Mouse (Mus musculus) kidney, postnatal 10 days (tissue): ENCODE measurements at regions not wholly inside any gene's neighbourhood (a gene's known extent, or its start where the extent isn't known, plus 50 kb on each side); places are given as distances from the start of the nearest gene placed in this dataset.
A peak's percentile ranks its signal among the peaks of the same experiment; 100 is the strongest.
"Not testable (repeated sequence)": the region's sequence is repeated elsewhere in the genome, so short reads cannot be mapped to it uniquely, and the experiment has no call there.

Experiments
- DNase-seq: peaks from one replicate; pipeline ENCODE4 v3.0.0; 2021; ENCODE audit warnings: mixed read lengths

- peak; percentile 95 for DNase-seq
These were observed 237.4 kb upstream of the Myt1l start for GRCm38 (mm10) chr12:29290591-29291351.

DNA sequence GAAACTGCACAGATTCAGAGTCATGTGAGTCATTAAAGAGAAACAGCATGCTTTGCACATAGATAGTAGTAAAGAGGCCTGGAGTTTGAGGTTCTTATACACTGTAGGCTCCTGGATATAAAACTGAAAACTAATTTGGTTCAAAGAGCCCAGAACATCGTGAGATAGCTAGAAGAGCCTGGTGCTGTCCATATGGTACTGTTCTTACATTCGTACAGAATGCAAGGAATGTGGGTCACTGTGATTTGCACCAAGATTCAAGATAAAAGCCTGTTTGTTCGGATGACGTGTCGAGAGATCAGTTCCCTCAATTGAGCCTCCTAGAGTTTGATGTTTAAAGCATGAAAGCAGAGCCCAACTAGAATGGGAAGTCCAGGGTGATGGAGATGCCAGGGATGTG, 230.2 kb upstream of the Myt1l start:
- DNase-seq: no peak

GRCm38 (mm10) chr12:29315636-29316035, 212.5 kb upstream of the Myt1l start:
- DNase-seq: no peak

DNA sequence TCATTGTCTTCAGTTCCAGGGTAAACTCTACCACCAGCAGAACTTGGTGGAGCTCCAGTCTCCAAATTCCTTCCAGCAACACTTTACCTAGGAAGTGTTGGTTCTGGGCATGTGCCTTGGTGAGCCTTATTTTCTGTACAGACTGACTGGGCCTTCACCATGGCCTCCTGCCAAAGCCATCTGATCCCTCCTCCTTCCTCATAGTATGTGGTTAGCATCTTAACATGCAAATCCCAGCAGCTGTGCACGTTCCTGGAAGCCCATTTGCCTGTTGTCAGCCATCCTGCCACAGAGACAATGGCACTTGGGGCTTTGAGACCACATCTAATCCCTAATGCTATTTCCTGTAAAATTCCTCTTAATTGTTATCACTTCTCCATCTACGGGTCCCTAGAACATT, 206.7 kb upstream of the Myt1l start:
- DNase-seq: no peak

GRCm38 (mm10) chr12:29323534-29323933, 204.7 kb upstream of the Myt1l start:
- DNase-seq: no peak

DNA sequence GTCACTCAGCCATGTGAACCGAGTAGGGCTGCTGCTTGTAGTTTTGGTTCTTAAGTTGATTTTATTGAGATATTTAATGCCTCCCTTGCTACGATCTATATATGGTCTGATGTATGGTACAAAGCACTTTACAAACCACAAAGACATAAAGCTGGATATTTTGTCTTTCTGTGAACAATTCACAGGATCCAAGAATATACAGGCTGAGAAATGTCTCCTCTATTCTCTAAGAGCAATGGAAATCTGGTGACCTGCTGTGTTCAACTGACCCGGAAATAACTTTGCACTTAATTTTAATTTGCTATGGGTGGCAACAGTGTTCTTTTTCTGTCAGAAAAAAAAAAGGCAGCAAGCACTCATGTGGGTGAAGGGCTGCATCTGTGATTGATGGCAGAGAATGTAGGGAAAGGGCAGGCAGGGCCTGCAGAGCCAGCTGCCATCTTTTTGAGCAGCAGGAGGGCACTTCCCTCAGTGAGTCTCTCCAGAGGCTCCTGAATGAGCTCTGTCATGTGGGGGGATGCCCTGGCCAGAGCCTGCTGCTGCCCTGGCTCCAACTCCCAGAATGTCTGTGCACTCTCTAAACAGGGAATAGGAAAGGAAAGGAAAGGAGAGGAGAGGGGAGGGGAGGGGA, 192.2 kb upstream of the Myt1l start:
- no peak for DNase-seq

- DNase-seq: no peak
These were observed 190.8 kb upstream of the Myt1l start for GRCm38 (mm10) chr12:29337336-29337735.

- no peak for DNase-seq
These were observed 186.7 kb upstream of the Myt1l start for GRCm38 (mm10) chr12:29341388-29341995.

- no peak for DNase-seq
These were observed 184.9 kb upstream of the Myt1l start for GRCm38 (mm10) chr12:29343147-29343852.

- no peak for DNase-seq
These were observed 179.5 kb upstream of the Myt1l start for GRCm38 (mm10) chr12:29348698-29349097.

DNA sequence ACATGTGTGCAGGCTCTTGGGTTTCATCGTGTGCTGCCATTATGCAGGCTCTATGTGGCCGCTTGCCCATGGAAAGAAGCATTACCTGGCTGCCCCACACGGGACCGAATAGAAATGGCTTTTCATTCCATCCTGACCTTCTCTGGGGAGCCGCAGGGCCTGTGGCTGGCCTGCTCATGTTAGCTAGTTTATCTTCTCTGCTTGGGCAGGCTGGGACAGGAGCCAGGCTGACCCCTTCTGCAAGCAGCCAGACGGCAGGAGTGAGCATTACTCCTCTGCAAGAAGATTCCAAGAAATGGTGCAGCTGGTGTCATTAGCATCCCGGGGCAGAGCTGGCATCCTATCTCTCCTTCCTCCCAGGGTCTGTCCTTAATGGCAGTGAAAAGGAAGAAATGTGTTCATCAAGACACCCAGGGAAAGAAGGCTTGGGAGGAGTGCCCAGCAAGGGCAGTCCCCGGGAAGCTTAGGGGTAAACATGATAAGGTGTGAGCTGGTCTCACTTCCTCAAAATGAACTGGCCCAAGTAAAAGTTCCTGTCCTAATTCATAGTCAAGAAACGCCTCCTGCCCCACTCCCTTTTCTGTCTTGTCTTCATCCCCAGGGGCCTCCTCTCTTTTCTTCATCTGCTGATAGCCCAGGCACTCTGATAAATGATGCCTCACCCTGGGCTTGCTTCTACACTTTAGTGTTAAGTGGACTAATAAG, 178.9 kb upstream of the Myt1l start:
- peak; percentile 9 for DNase-seq

- DNase-seq: no peak
These were observed 174.2 kb upstream of the Myt1l start for GRCm38 (mm10) chr12:29353777-29354496.

DNA sequence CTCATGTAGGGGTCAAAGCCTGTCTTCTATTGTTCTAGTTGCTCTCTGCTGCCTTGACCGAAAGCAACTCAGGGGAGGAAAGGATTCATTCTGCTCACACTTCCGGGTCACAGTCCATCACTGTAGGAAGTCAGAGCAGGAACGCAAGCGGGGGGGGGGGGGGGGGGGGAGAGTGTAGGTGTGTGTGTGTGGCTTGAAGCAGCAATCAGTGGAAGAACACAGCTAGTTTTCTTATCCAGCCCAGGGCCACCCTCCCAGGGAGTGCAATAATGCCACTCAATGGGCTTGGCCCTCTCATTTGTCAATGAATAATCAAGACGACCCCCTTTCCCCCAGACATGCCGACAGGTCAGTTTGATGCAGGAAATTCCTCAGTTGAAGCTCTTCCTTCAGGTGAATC, 173.4 kb upstream of the Myt1l start:
- DNase-seq: no peak

DNA sequence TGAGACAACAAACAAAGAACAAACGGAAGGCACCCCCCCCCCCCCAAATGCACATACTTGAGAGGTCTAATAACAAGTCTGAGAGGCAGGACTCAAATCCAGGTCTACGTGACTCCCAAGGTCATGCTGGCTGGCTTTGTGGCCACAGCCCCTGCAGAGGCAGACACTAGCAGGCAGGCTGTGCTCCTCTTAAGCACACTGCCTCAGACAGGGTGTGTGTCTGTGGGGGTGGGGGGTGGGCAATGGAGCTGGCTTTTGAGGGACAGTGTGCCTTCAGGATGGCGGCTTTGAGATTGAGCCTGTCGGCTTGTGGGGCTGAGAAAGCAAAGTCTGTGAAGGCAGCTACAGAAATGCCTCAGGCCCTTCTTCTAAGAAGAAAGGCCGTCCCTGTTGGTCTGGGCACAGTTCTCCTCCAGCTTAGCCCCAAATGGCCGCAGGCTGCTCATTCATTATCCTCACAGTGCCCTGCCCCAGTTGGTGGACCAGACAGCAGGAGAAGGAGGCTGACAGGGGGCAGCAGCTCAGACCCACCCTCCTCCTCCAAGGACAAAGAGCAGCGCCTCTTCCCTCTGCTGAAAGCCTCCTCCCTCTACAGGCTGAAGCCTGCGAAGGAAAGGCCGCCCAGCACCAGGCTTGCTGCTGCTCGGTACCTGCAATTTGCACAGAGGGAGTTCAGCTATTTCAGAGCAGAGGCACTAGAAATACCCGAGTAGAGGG, 171.3 kb upstream of the Myt1l start:
- peak; percentile 11 for DNase-seq

DNA sequence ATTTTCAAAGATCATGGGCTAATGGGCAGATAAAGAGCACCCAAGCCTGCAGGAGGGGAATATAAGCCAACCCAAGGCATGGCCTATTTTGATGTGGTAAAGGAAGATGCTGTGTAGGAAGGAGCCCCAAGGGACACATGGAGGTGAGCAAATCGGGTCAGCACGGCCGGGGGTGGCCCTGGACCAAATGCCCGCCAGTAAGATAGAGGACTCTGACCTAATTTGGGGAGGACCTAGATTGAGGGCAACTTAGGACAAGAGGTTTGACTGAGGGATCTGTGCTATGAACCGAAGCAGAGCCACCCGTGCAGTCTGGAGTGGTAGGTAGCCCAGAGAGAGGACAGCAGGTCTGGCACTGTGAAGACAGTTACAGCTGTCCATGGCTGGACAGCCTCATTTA, 166.9 kb upstream of the Myt1l start:
- DNase-seq: no peak

DNA sequence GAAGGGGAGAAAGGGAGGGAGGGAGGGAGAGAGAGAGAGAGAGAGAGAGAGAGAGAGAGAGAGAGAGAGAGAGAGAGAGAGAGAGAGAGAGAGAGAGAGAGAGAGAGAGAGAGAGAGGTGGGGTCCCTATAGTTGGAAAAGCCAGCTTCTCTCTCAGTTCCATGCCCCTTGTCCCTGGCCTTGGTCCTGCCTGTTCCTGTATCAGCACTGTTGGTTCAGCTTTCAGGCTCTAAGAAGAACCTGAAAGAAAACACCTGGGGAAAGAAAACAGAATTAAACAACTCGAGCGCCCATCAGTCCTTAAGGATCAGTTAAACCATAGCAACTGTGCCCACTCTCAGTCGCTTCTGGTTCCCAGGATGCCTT, 160.5 kb upstream of the Myt1l start:
- not testable (repeated sequence) for DNase-seq

- peak; percentile 47 for DNase-seq
These were observed 159.9 kb upstream of the Myt1l start for GRCm38 (mm10) chr12:29368107-29368819.

GRCm38 (mm10) chr12:29368820-29369175, 159.4 kb upstream of the Myt1l start:
- no peak for DNase-seq

DNA sequence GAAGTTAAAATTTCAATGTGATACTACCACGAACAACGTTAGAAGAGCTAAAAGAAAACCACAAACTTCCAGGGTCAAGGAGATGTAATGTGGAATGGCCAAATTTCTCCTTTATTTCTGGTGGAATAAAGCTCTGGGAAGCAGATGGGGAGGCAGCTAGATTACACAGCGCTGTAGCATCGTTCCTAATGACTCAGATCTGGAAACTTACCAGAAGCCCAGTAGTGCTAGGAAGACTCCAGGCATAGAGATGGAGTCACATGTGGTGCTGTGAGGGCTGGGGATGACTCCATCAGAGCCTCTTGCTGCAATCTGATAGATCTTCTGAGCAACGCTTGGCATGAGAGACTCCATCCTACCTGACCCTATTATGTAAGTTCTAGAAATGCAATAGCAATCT, 136.4 kb upstream of the Myt1l start:
- no peak for DNase-seq

GRCm38 (mm10) chr12:29394271-29394670, 133.9 kb upstream of the Myt1l start:
- DNase-seq: no peak

GRCm38 (mm10) chr12:29394881-29395280, 133.3 kb upstream of the Myt1l start:
- DNase-seq: no peak
